Mouse (Mus musculus): ENCODE data around the gene Supt5. TPM values are rescaled to one million over a fixed set of nuclear protein-coding genes. Genes with fewer than 3 reads are reported as not detected.
A peak's percentile ranks its signal among the peaks of the same experiment; 100 is the strongest.
"Not testable (repeated sequence)": the region's sequence is repeated elsewhere in the genome, so short reads cannot be mapped to it uniquely, and the experiment has no call there.

Supt5 gene
- total and polyA plus RNA-seq, 3 experiments = 35.5 to 111 (median 67.3) TPM

- H3K9ac ChIP-seq (ENCODE audit: insufficient read depth, low read depth); DNase-seq (ENCODE audit: extremely low read depth); H3K27ac ChIP-seq (ENCODE audit: insufficient read depth, low read depth); H3K4me2 ChIP-seq (ENCODE audit: insufficient read depth, low read depth, poor library complexity, severe bottlenecking); dilution Hi-C loops (cut with MboI; ENCODE audit: extremely low pct_ligation_motif_present, extremely low pct_unique_long_range_greater_than_20kb, low sequenced_read_pairs); H3K9me3 ChIP-seq (replicated peaks; ENCODE audit: low read length); in situ Hi-C loops (cut with MboI; ENCODE audit: low pct_ligation_motif_present, low pct_unique_long_range_greater_than_20kb, low sequenced_read_pairs); H3K4me3 ChIP-seq (replicated peaks in 1 of 3; ENCODE audit: low read depth in 2 of 3, low read length in 2 of 3, poor library complexity in 1 of 3); H3K27me3 ChIP-seq (replicated peaks): not testable (repeated sequence)
- TF ChIP-seq TBP (conservative IDR thresholded peaks at IDR 0.05; ENCODE audit: low read depth, low read length) = peak; percentile 85
- peaks cover 13% of the 10 kb centered on the region for H3K79me2 ChIP-seq (replicated peaks; ENCODE audit: control insufficient read depth, extremely low read depth, insufficient read depth, poor library complexity, severe bottlenecking)
- H3K36me3 ChIP-seq (replicated peaks in 1 of 2; ENCODE audit: control insufficient read depth in 1 of 2, insufficient read depth in 1 of 2, low read length in 1 of 2) = peaks cover 29 to 50% of the 10 kb centered on the region in 2 experiments
- peaks cover 32 to 52% of the 10 kb centered on the region in 2 experiments for H3K4me1 ChIP-seq (ENCODE audit: control insufficient read depth in 1 of 2, insufficient read depth in 2 of 2)
These were observed 48.8 kb upstream of the Supt5 start for GRCm38 (mm10) chr7:28387384-28387783.

GRCm38 (mm10) chr7:28386877-28387276 is 48.3 kb upstream of the Supt5 start:
- H3K27me3 ChIP-seq (replicated peaks); dilution Hi-C loops (cut with MboI; ENCODE audit: extremely low pct_ligation_motif_present, extremely low pct_unique_long_range_greater_than_20kb, low sequenced_read_pairs); H3K79me2 ChIP-seq (replicated peaks; ENCODE audit: control insufficient read depth, extremely low read depth, insufficient read depth, poor library complexity, severe bottlenecking); DNase-seq (ENCODE audit: extremely low read depth); in situ Hi-C loops (cut with MboI; ENCODE audit: low pct_ligation_motif_present, low pct_unique_long_range_greater_than_20kb, low sequenced_read_pairs); H3K4me3 ChIP-seq (replicated peaks in 1 of 3; ENCODE audit: low read depth in 2 of 3, low read length in 2 of 3, poor library complexity in 1 of 3); H3K4me2 ChIP-seq (ENCODE audit: insufficient read depth, low read depth, poor library complexity, severe bottlenecking); H3K9me3 ChIP-seq (replicated peaks; ENCODE audit: low read length); H3K9ac ChIP-seq (ENCODE audit: insufficient read depth, low read depth): not testable (repeated sequence)
- peaks cover 29 to 50% of the 10 kb centered on the region in 2 experiments for H3K36me3 ChIP-seq (replicated peaks in 1 of 2; ENCODE audit: control insufficient read depth in 1 of 2, insufficient read depth in 1 of 2, low read length in 1 of 2)
- H3K27ac ChIP-seq (ENCODE audit: insufficient read depth, low read depth) = 0 out of 2 replicates have a peak overlapping the region, but pooled peaks have one; percentile 13
- H3K4me1 ChIP-seq (ENCODE audit: control insufficient read depth in 1 of 2, insufficient read depth in 2 of 2) = peaks cover 35 to 54% of the 10 kb centered on the region in 2 experiments

- H3K79me2 ChIP-seq (replicated peaks; ENCODE audit: control insufficient read depth, extremely low read depth, insufficient read depth, poor library complexity, severe bottlenecking) = peaks cover 4% of the 10 kb centered on the region
- H3K36me3 ChIP-seq (replicated peaks in 1 of 2; ENCODE audit: control insufficient read depth in 1 of 2, insufficient read depth in 1 of 2, low read length in 1 of 2) = peaks cover 29 to 50% of the 10 kb centered on the region in 2 experiments
- no peaks in the 10 kb centered on the region for H3K27me3 ChIP-seq (replicated peaks)
- H3K9me3 ChIP-seq (replicated peaks; ENCODE audit: low read length) = no peaks in the 10 kb centered on the region
- in situ Hi-C loops (cut with MboI; ENCODE audit: low pct_ligation_motif_present, low pct_unique_long_range_greater_than_20kb, low sequenced_read_pairs) = no loop called here
- dilution Hi-C loops (cut with MboI; ENCODE audit: extremely low pct_ligation_motif_present, extremely low pct_unique_long_range_greater_than_20kb, low sequenced_read_pairs) = no loop called here
- H3K4me2 ChIP-seq (ENCODE audit: insufficient read depth, low read depth, poor library complexity, severe bottlenecking) = no peak overlapping the region
- peak; percentile 94 for DNase-seq (ENCODE audit: extremely low read depth)
- H3K4me1 ChIP-seq (ENCODE audit: control insufficient read depth in 1 of 2, insufficient read depth in 2 of 2) = peaks cover 35 to 54% of the 10 kb centered on the region in 2 experiments
- no peak overlapping the region; the same call in 1 of the 2 replicates for H3K9ac ChIP-seq (ENCODE audit: insufficient read depth, low read depth)
- H3K4me3 ChIP-seq (replicated peaks in 1 of 3; ENCODE audit: low read depth in 2 of 3, low read length in 2 of 3, poor library complexity in 1 of 3) = no peak overlapping the region
- H3K27ac ChIP-seq (ENCODE audit: insufficient read depth, low read depth) = peak overlapping the region; percentile 49
- TF ChIP-seq KAT2A (IDR thresholded peaks at IDR 0.05; ENCODE audit: insufficient replicate concordance, low read length) (no peak), MEF2A (IDR thresholded peaks at IDR 0.05; ENCODE audit: borderline replicate concordance, low read depth, low read length) (peak; percentile 68), ZC3H11A (IDR thresholded peaks at IDR 0.05; ENCODE audit: low read depth, low read length) (peak; percentile 77), ZKSCAN1 (IDR thresholded peaks at IDR 0.05; ENCODE audit: borderline replicate concordance, low read depth, low read length) (no peak), CTCF (conservative IDR thresholded peaks at IDR 0.05 in 1 of 2, IDR thresholded peaks at IDR 0.05 in 1 of 2; ENCODE audit: low read depth in 2 of 2, low read length in 2 of 2) (peak; percentile 66 to 93), RCOR1 (conservative IDR thresholded peaks at IDR 0.05; ENCODE audit: low read depth, low read length) (0 out of 2 replicates have a peak, but pooled peaks have one; percentile 29), UBTF (IDR thresholded peaks at IDR 0.05; ENCODE audit: low read depth, low read length) (no peak), GABPA (IDR thresholded peaks at IDR 0.05; ENCODE audit: insufficient replicate concordance, low read depth, low read length) (no peak), NELFE (IDR thresholded peaks at IDR 0.05; ENCODE audit: low read depth, low read length) (peak; percentile 48; the same call in 1 of the 2 replicates), BHLHE40 (IDR thresholded peaks at IDR 0.05; ENCODE audit: low read depth, low read length) (peak; percentile 55), SIN3A (IDR thresholded peaks at IDR 0.05; ENCODE audit: low read length) (peak; percentile 71), CHD2 (IDR thresholded peaks at IDR 0.05; ENCODE audit: low read length) (0 out of 2 replicates have a peak, but pooled peaks have one; percentile 2), SMC3 (IDR thresholded peaks at IDR 0.05; ENCODE audit: low read depth, low read length) (peak; percentile 95), ETS1 (conservative IDR thresholded peaks at IDR 0.05; ENCODE audit: low read depth, low read length) (no peak), EP300 (IDR thresholded peaks at IDR 0.05; ENCODE audit: low read length) (no peak), MYC (IDR thresholded peaks at IDR 0.05; ENCODE audit: low read depth, low read length) (peak; percentile 67; the same call in 1 of the 2 replicates), RAD21 (IDR thresholded peaks at IDR 0.05; ENCODE audit: low read depth, low read length) (peak; percentile 91), IRF4 (IDR thresholded peaks at IDR 0.05; ENCODE audit: low read depth, low read length) (peak; percentile 96), MAZ (IDR thresholded peaks at IDR 0.05; ENCODE audit: low read depth, low read length) (peak; percentile 82), E2F4 (IDR thresholded peaks at IDR 0.05; ENCODE audit: insufficient replicate concordance, low read depth, low read length) (no peak), POLR2A (IDR thresholded peaks at IDR 0.05; ENCODE audit: low read depth, low read length) (peak; percentile 31; the same call in 1 of the 2 replicates), JUND (conservative IDR thresholded peaks at IDR 0.05; ENCODE audit: low read depth, low read length) (no peak), TBP (conservative IDR thresholded peaks at IDR 0.05; ENCODE audit: low read depth, low read length) (no peak), JUN (IDR thresholded peaks at IDR 0.05; ENCODE audit: insufficient read depth, low read depth, low read length) (no peak), TCF12 (IDR thresholded peaks at IDR 0.05; ENCODE audit: low read depth, low read length) (peak; percentile 54; the same call in 1 of the 2 replicates)
These were observed 47.9 kb upstream of the Supt5 start for GRCm38 (mm10) chr7:28386462-28386861.
